Mouse (Mus musculus) testis, adult 2 months (tissue): ENCODE data around the gene Xpo4. TPM values are rescaled to one million over a fixed set of nuclear protein-coding genes. Genes with fewer than 3 reads are reported as not detected.

Experiments used
- H3K27ac ChIP-seq: fragments of 200-500 bp; 2 replicates; pipeline ENCODE4 v1.5.1; 2012; ENCODE audit warnings: low read depth, low read length; ENCODE audit not compliant: control insufficient read depth, insufficient read depth
- H3K27me3 ChIP-seq: fragments of 200-500 bp; 2 replicates; pipeline ENCODE4 v1.6.1; 2012; ENCODE audit warnings: mild to moderate bottlenecking, low read length, moderate library complexity; ENCODE audit not compliant: control insufficient read depth, insufficient read depth
- H3K36me3 ChIP-seq: fragments of 200-500 bp; 2 replicates; pipeline ENCODE4 v1.6.1; 2012; ENCODE audit warnings: mild to moderate bottlenecking, low read length; ENCODE audit not compliant: control insufficient read depth, insufficient read depth
- H3K4me1 ChIP-seq: fragments of 200-500 bp; 2 replicates; pipeline ENCODE4 v1.6.1; 2012; ENCODE audit warnings: low read length; ENCODE audit not compliant: control insufficient read depth, insufficient read depth
- H3K4me3 ChIP-seq: fragments of 200-500 bp; 2 replicates; pipeline ENCODE4 v1.5.1; 2012; ENCODE audit warnings: low read depth, mild to moderate bottlenecking, low read length, moderate library complexity, mixed read lengths; ENCODE audit not compliant: control insufficient read depth
- CTCF ChIP-seq: fragments of 200-500 bp; IDR thresholded peaks from 2 replicates; pipeline ENCODE4 v1.5.1; 2012; ENCODE audit warnings: low read depth, mild to moderate bottlenecking, inconsistent platforms, low read length, moderate library complexity; ENCODE audit not compliant: control insufficient read depth, insufficient read depth, insufficient replicate concordance
- POLR2A ChIP-seq: fragments of 200-500 bp; IDR thresholded peaks from 2 replicates; pipeline ENCODE4 v1.6.1; 2012; ENCODE audit warnings: low read depth, mild to moderate bottlenecking, inconsistent platforms, low read length, moderate library complexity; ENCODE audit not compliant: control insufficient read depth
- polyA plus RNA-seq: library from polyadenylated mRNA; depleted of rRNA; stranded (reverse); fragments of >200 nt; gene quantifications from 2 replicates; pipeline ENCODE4 v1.2.3, GENCODE M21; 2012

Xpo4 gene
- polyA plus RNA-seq, 1 experiment, result 14.5 TPM

GRCm38 (mm10) chr14:57649501-57649900 lies 15.7 kb downstream of the Xpo4 start:
- Histone ChIP-seq H3K27me3 (no peaks in the 10 kb centered on the region), H3K36me3 (no peaks in the 10 kb centered on the region; the same call in 1 of the 2 replicates), H3K27ac (no peak overlapping the region), H3K4me1 (no peaks in the 10 kb centered on the region), H3K4me3 (no peak overlapping the region)
- TF ChIP-seq POLR2A (no peak), CTCF (no peak)

- H3K36me3 ChIP-seq, result no peaks in the 10 kb centered on the region; the same call in 1 of the 2 replicates
- H3K27me3 ChIP-seq, result no peaks in the 10 kb centered on the region
- TF ChIP-seq CTCF (no peak), POLR2A (no peak)
- no peaks in the 10 kb centered on the region for H3K4me1 ChIP-seq
- H3K27ac ChIP-seq, result no peak overlapping the region
- no peak overlapping the region for H3K4me3 ChIP-seq
Observed at GRCm38 (mm10) chr14:57646155-57646554, 19.1 kb downstream of the Xpo4 start.

- H3K4me3 ChIP-seq, result no peak overlapping the region
Observed at GRCm38 (mm10) chr14:57639153-57639552, 26.1 kb downstream of the Xpo4 start.

GRCm38 (mm10) chr14:57634141-57634540 lies 31.1 kb downstream of the Xpo4 start:
- Histone ChIP-seq H3K4me1 (no peaks in the 10 kb centered on the region), H3K27ac (no peak overlapping the region), H3K27me3 (no peaks in the 10 kb centered on the region), H3K4me3 (no peak overlapping the region), H3K36me3 (no peaks in the 10 kb centered on the region)
- TF ChIP-seq POLR2A (no peak), CTCF (no peak)

More at GRCm38 (mm10) chr14:57639153-57639552, 26.1 kb downstream of the Xpo4 start:
- no peaks in the 10 kb centered on the region for H3K27me3 ChIP-seq
- no peaks in the 10 kb centered on the region for H3K4me1 ChIP-seq
- H3K27ac ChIP-seq, result no peak overlapping the region
- TF ChIP-seq CTCF, result no peak
- no peak for TF ChIP-seq POLR2A
- no peaks in the 10 kb centered on the region for H3K36me3 ChIP-seq

- no peak overlapping the region for H3K4me3 ChIP-seq
- no peaks in the 10 kb centered on the region for H3K27me3 ChIP-seq
- no peak overlapping the region for H3K27ac ChIP-seq
- TF ChIP-seq CTCF (no peak), POLR2A (no peak)
- no peaks in the 10 kb centered on the region for H3K36me3 ChIP-seq
- H3K4me1 ChIP-seq, result no peaks in the 10 kb centered on the region
Observed at GRCm38 (mm10) chr14:57629595-57629994, 35.6 kb downstream of the Xpo4 start.

DNA sequence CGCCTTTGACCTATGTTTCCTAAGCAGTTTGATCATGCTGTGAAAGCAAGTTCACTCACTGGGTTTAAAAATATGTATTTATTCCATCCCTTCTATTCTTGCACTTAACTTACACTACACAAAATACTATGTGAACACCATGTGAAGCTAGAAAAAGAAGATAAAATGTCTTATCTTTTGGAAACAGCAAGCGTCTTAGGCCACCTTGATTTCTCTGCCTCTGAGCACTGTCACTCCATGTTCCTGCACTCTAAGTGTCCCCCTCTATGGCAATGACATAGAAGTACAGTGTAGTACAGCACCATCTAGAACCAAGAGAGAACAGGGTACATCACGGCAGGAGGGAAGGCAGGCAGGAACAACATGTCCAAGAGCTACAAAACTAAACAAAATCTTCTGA lies 42.3 kb downstream of the Xpo4 start:
- no peak overlapping the region for H3K4me3 ChIP-seq
- TF ChIP-seq POLR2A, result no peak
- TF ChIP-seq CTCF, result no peak
- no peaks in the 10 kb centered on the region for H3K4me1 ChIP-seq
- no peak overlapping the region for H3K27ac ChIP-seq
- peaks cover 2% of the 10 kb centered on the region for H3K36me3 ChIP-seq
- no peaks in the 10 kb centered on the region for H3K27me3 ChIP-seq

GRCm38 (mm10) chr14:57621699-57622098 lies 43.5 kb downstream of the Xpo4 start:
- H3K27me3 ChIP-seq, result no peaks in the 10 kb centered on the region
- H3K4me1 ChIP-seq, result no peaks in the 10 kb centered on the region
- H3K36me3 ChIP-seq, result peaks cover 2% of the 10 kb centered on the region
- no peak overlapping the region for H3K4me3 ChIP-seq
- H3K27ac ChIP-seq, result no peak overlapping the region
- TF ChIP-seq CTCF (no peak), POLR2A (no peak)

GRCm38 (mm10) chr14:57620598-57621236 lies 44.5 kb downstream of the Xpo4 start:
- Histone ChIP-seq H3K27me3 (no peaks in the 10 kb centered on the region), H3K27ac (no peak overlapping the region), H3K4me3 (no peak overlapping the region), H3K4me1 (no peaks in the 10 kb centered on the region), H3K36me3 (peaks cover 2% of the 10 kb centered on the region)
- TF ChIP-seq CTCF, result no peak
- TF ChIP-seq POLR2A, result no peak
